Mouse (Mus musculus) liver, embryonic 14.5 days (tissue): ENCODE data around the gene Tmem94. TPM values are rescaled to one million over a fixed set of nuclear protein-coding genes. Genes with fewer than 3 reads are reported as not detected.
"Not testable (repeated sequence)": the region's sequence is repeated elsewhere in the genome, so short reads cannot be mapped to it uniquely, and the experiment has no call there.

Experiments
- ATAC-seq: fragments of 200-750 bp; cut with Nextera tagmentation; 2 replicates; pipeline ENCODE4 v1.8.0; 2017; ENCODE audit warnings: moderate number of reproducible peaks, mild to moderate bottlenecking, moderate library complexity; ENCODE audit not compliant: insufficient read depth
- DNase-seq, 3 experiments: peaks; one replicate each; pipeline ENCODE4 v3.0.0-alpha.2; 2012 to 2013; ENCODE audit warnings: low read depth in 3 of 3, low spot score in 3 of 3
- H3K27ac ChIP-seq: fragments of 300-500 bp; sonication (generic); 2 replicates; pipeline ENCODE4 v1.5.1; 2014; ENCODE audit warnings: moderate library complexity, mild to moderate bottlenecking, control low read depth, inconsistent platforms
- H3K27me3 ChIP-seq: fragments of 300-500 bp; sonication (generic); 2 replicates; pipeline ENCODE4 v1.6.1; 2014; ENCODE audit warnings: mild to moderate bottlenecking, low read length, moderate library complexity; ENCODE audit not compliant: control insufficient read depth, insufficient read depth
- H3K36me3 ChIP-seq: fragments of 300-500 bp; sonication (generic); replicated peaks from 2 replicates; pipeline ENCODE4 v1.6.1; 2014; ENCODE audit warnings: low read depth; ENCODE audit not compliant: control insufficient read depth, insufficient read depth
- H3K4me1 ChIP-seq, 2 experiments: fragments of 200-500 bp in 1 of 2; fragments of 300-500 bp in 1 of 2; sonication (generic) in 1 of 2; replicated peaks; 2 replicates each; pipeline ENCODE4 v1.6.1; 2012 to 2014; ENCODE audit warnings: antibody characterized with exemption in 1 of 2, inconsistent platforms in 1 of 2, low read length in 1 of 2; ENCODE audit not compliant: control insufficient read depth in 2 of 2, insufficient read depth in 2 of 2
- H3K4me2 ChIP-seq: fragments of 300-500 bp; sonication (generic); 2 replicates; pipeline ENCODE4 v1.6.1; 2014; ENCODE audit warnings: low read depth, mild to moderate bottlenecking, control low read depth, moderate library complexity
- H3K4me3 ChIP-seq, 2 experiments: fragments of 200-500 bp in 1 of 2; fragments of 300-500 bp in 1 of 2; sonication (generic) in 1 of 2; 2 replicates each; pipeline ENCODE4 v1.5.1; 2012 to 2014; ENCODE audit warnings: low read depth in 2 of 2, low read length in 2 of 2, mild to moderate bottlenecking in 2 of 2, control low read depth in 1 of 2, inconsistent platforms in 1 of 2, moderate library complexity in 1 of 2; ENCODE audit not compliant: insufficient read depth in 1 of 2
- H3K9ac ChIP-seq: fragments of 300-500 bp; sonication (generic); replicated peaks from 2 replicates; pipeline ENCODE4 v1.6.1; 2014; ENCODE audit warnings: mild to moderate bottlenecking, control low read depth, moderate library complexity
- H3K9me3 ChIP-seq: fragments of 300-500 bp; sonication (generic); 2 replicates; pipeline ENCODE4 v1.6.1; 2016; ENCODE audit warnings: low read length, mixed read lengths; ENCODE audit not compliant: control insufficient read depth
- CTCF ChIP-seq: IDR thresholded peaks from 2 replicates; pipeline ENCODE4 v1.5.1; 2016; ENCODE audit warnings: antibody characterized with exemption, low read depth, control low read depth
- EP300 ChIP-seq: IDR thresholded peaks from 2 replicates; pipeline ENCODE4 v1.6.1; 2016; ENCODE audit warnings: antibody characterized with exemption, low read depth
- WGBS: fragments of 180-500 bp; shearing (Covaris S2); extraction: QIAGEN DNeasy Blood & Tissue Kit; methylation state at CpG from one replicate; pipeline ENCODE4 v1.1.7; 2014; ENCODE audit not compliant: insufficient replicate concordance; 5-methylcytosine and 5-hydroxymethylcytosine counted together
- polyA plus RNA-seq, 2 experiments: library from polyadenylated mRNA; depleted of rRNA in 1 of 2; stranded (reverse) in 1 of 2; unstranded in 1 of 2; fragments of >200 nt; fragmentation: Nextera tagmentation in 1 of 2; extraction: Ambion mirVana in 1 of 2; gene quantifications; 2 replicates each; pipeline versions ENCODE4 v1.2.1 to v1.2.3; 2012 to 2014

Gene Tmem94
- polyA plus RNA-seq, 2 experiments: 3.7 to 11.0 TPM

- no peaks in the 10 kb centered on the region for H3K36me3 ChIP-seq
- no peak overlapping the region for H3K4me2 ChIP-seq
- no peak overlapping the region for H3K4me3 ChIP-seq
- H3K27me3 ChIP-seq: no peaks in the 10 kb centered on the region
- 69% methylated on average over 5 of the region's 5 CpGs for WGBS
- DNase-seq (no peak), ATAC-seq (no peak)
- no peak overlapping the region for H3K27ac ChIP-seq
- no peaks in the 10 kb centered on the region for H3K9me3 ChIP-seq
- H3K9ac ChIP-seq: no peak overlapping the region
- peaks cover 0 to 4% of the 10 kb centered on the region in 2 experiments; a peak in 1 of 4 replicates for H3K4me1 ChIP-seq
- no peak for TF ChIP-seq EP300
- TF ChIP-seq CTCF: no peak
These were observed 15.4 kb upstream of the Tmem94 start for GRCm38 (mm10) chr11:115749834-115750233.

GRCm38 (mm10) chr11:115751725-115752124 is 13.5 kb upstream of the Tmem94 start:
- TF ChIP-seq CTCF (no peak), EP300 (no peak)
- no peak overlapping the region for H3K4me3 ChIP-seq
- DNase-seq: no peak
- no peaks in the 10 kb centered on the region for H3K36me3 ChIP-seq
- no peak for ATAC-seq
- H3K27ac ChIP-seq: no peak overlapping the region
- no peak overlapping the region for H3K9ac ChIP-seq
- 48% methylated on average over 2 of the region's 2 CpGs for WGBS
- H3K4me2 ChIP-seq: no peak overlapping the region
- no peaks in the 10 kb centered on the region for H3K9me3 ChIP-seq
- no peaks in the 10 kb centered on the region for H3K27me3 ChIP-seq
- H3K4me1 ChIP-seq: peaks cover 0 to 2% of the 10 kb centered on the region in 2 experiments; a peak in 1 of 4 replicates

- H3K9me3 ChIP-seq: no peaks in the 10 kb centered on the region
- DNase-seq (no peak), ATAC-seq (no peak)
- H3K27me3 ChIP-seq: no peaks in the 10 kb centered on the region
- WGBS: 62% methylated on average over 7 of the region's 7 CpGs
- H3K4me1 ChIP-seq: 0 out of 4 replicates have a peak, but pooled peaks cover 0 to under 1% of the 10 kb centered on the region in 2 experiments
- H3K27ac ChIP-seq: no peak overlapping the region
- H3K36me3 ChIP-seq: no peaks in the 10 kb centered on the region
- no peak overlapping the region for H3K9ac ChIP-seq
- no peak overlapping the region for H3K4me2 ChIP-seq
- H3K4me3 ChIP-seq: no peak overlapping the region
- TF ChIP-seq CTCF (no peak), EP300 (no peak)
These were observed 12.6 kb upstream of the Tmem94 start for GRCm38 (mm10) chr11:115752653-115753052.

GRCm38 (mm10) chr11:115753485-115753884 is 11.7 kb upstream of the Tmem94 start:
- WGBS: 44% methylated on average over 4 of the region's 4 CpGs
- Histone ChIP-seq H3K27me3 (no peaks in the 10 kb centered on the region), H3K9me3 (no peaks in the 10 kb centered on the region), H3K36me3 (no peaks in the 10 kb centered on the region), H3K4me3 (no peak overlapping the region), H3K9ac (no peak overlapping the region), H3K27ac (no peak overlapping the region), H3K4me1 (no peaks in the 10 kb centered on the region), H3K4me2 (no peak overlapping the region)
- DNase-seq (no peak), ATAC-seq (no peak)
- no peak for TF ChIP-seq CTCF
- TF ChIP-seq EP300: no peak

GRCm38 (mm10) chr11:115762176-115762575 is 3.1 kb upstream of the Tmem94 start:
- H3K9me3 ChIP-seq, H3K9ac ChIP-seq, H3K4me2 ChIP-seq, H3K27ac ChIP-seq, H3K27me3 ChIP-seq, H3K36me3 ChIP-seq, H3K4me3 ChIP-seq, DNase-seq, ATAC-seq: not testable (repeated sequence)
- peaks cover 12 to 13% of the 10 kb centered on the region in 2 experiments; a peak in 3 of 4 replicates for H3K4me1 ChIP-seq
- 82% methylated on average over 7 of the region's 7 CpGs for WGBS
